Mouse (Mus musculus) midbrain, embryonic 12.5 days (tissue): ENCODE measurements around the gene Braf. TPM values are rescaled to one million over a fixed set of nuclear protein-coding genes. Genes with fewer than 3 reads are reported as not detected.

Experiments used
- polyA plus RNA-seq: library from polyadenylated mRNA; unstranded; fragments of >200 nt; fragmentation: Nextera tagmentation; extraction: Ambion mirVana; gene quantifications from 2 replicates; pipeline ENCODE4 v1.2.1, GENCODE M21; 2016

Gene Braf
- polyA plus RNA-seq, 1 experiment from 2014 or later = 25.0 TPM

Other genes starting within 250 kb of the Braf start
- gene Dennd2a, start 167.6 kb downstream of the Braf start, polyA plus RNA-seq = 61.4 and 68.5 TPM in 2 replicates
- 35.9 and 36.9 TPM in 2 replicates for gene Adck2, start 151.6 kb downstream of the Braf start, polyA plus RNA-seq
- gene Gm42420, start 139.7 kb downstream of the Braf start, polyA plus RNA-seq = 0.37 and 1.2 TPM in 2 replicates
- 267 and 275 TPM in 2 replicates for gene Ndufb2, start 132.9 kb downstream of the Braf start, polyA plus RNA-seq
- 230 and 231 TPM in 2 replicates for gene Mrps33, start 85.5 kb upstream of the Braf start, polyA plus RNA-seq
- gene Tmem178b, start 147.8 kb upstream of the Braf start, polyA plus RNA-seq = 18.2 and 18.8 TPM in 2 replicates